Mouse (Mus musculus): ENCODE data around the gene Parva. TPM values are rescaled to one million over a fixed set of nuclear protein-coding genes. Genes with fewer than 3 reads are reported as not detected.

The Parva gene
- polyA plus RNA-seq (2014; fragmentation: Illumina TruSeq; extraction: RNeasy Lipid Tissue Mini Kit (QIAGEN cat#74804); ENCODE audit: low read depth, low replicate concordance) = 3.0 TPM

GRCm38 (mm10) chr7:112427357-112428157, at the start of gene Parva:
Gene Parva, plus strand, starts transcription at chr7:112427505.

Other genes with a start within 250 kb of the Parva start
- gene Mical2, start 201.6 kb upstream of the Parva start, polyA plus RNA-seq (2014; fragmentation: Illumina TruSeq; extraction: RNeasy Lipid Tissue Mini Kit (QIAGEN cat#74804); ENCODE audit: low read depth, low replicate concordance) = 163 TPM